Mouse (Mus musculus): ENCODE data around the gene Rab8b. TPM values are rescaled to one million over a fixed set of nuclear protein-coding genes. Genes with fewer than 3 reads are reported as not detected.

Gene Rab8b
- total RNA-seq (2021), result 14.5 and 17.2 TPM in 2 replicates
- long read RNA-seq, full-length matches to known transcripts, result 4 of 9 reads
- long read RNA-seq, partial matches to known transcripts, result 0 of 9 reads
- long read RNA-seq, other reads (novel, unspliced or antisense), result 5 of 9 reads

- DNase-seq, result peak; percentile 99
Observed at GRCm38 (mm10) chr9:66919382-66919971, at the start of gene Rab8b. Gene Rab8b (minus strand): TSS chr9:66919687.

- DNase-seq, result no peak
Observed at GRCm38 (mm10) chr9:66967492-66967891, 48.0 kb upstream of the Rab8b start.

DNA sequence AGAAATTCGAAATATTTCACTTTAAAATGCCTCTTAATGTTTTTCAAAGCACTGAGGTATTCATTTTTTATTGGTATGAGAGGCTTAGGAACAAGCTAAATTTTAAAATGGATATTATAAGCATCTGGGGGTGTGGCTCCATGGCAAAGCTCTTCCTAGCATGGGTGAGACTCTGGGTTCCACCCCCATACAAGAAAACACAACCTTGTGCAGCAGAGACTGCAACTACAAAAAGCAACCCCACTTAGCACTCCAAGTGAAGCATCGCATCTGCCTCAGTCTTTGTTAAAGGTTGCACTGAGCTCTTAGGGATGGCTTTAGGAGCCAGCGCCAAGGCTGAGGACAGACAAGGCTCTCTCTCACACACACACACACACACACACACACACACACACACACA, 42.0 kb upstream of the Rab8b start:
- DNase-seq, result no peak

GRCm38 (mm10) chr9:66957451-66957850, 38.0 kb upstream of the Rab8b start:
- DNase-seq, result no peak

GRCm38 (mm10) chr9:66952886-66953285, 33.4 kb upstream of the Rab8b start:
- no peak for DNase-seq

DNA sequence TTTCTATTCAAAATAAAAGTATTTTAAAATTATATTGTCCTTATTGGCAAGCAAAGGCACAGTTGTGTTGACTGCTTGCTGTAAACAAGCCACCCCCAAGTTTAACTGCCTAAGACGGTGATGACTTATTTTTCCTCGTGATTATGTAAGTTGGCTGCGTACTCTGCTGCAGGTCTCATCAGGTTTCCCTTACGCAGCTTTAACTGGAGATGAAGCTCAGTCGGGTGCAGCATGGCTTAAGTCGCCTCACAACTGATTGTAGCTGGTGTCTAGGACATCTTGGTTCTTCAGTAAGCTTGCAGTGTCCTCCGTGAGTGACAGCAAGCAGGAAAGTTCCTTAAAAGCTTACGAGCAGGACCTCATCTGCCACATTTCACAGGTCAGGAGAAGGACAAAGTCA, 32.8 kb upstream of the Rab8b start:
- no peak for DNase-seq

DNA sequence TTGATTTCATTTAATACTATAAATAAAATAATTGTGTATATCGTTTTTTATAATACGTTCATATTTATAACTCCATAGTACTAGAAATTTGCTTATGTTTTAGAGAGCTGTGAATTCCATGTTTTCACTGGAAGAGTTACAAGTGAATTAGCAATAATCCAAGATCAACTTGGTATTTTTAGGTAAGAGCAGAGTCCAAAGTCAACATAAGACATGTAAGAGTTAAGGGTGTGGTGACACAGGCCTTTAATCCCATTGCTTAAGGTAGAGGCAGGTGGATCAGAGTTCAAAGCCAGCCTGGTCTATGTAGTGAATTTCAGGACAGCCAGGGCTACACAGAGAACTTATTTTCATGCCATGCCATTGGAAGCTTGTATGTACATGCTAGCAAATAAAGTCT, 29.0 kb upstream of the Rab8b start:
- DNase-seq, result no peak

- peak; percentile 95 for DNase-seq
Observed at GRCm38 (mm10) chr9:66945647-66946641, 26.5 kb upstream of the Rab8b start, which contains the start of gene Rps27l. Gene Rps27l (plus strand): TSS chr9:66946086.

DNA sequence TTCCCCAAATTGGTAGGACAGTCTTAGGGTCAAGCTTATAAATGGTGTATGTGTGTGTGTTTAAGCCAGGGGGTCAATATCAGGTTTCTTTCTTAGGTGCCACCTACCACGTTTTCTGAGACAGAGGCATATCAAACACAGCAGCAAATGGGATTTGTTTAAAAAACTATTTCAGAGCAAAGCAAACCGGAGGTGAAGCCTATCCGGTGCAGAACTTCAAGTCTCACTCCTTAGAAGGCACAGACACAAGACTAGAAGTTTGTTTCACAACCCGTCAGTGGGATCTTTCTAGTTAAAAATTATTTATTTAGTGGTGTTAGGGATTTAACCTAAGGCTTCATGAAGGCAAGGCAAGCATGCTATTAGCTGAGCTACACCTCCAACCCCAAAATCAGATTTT, 25.7 kb upstream of the Rab8b start:
- DNase-seq, result no peak

DNA sequence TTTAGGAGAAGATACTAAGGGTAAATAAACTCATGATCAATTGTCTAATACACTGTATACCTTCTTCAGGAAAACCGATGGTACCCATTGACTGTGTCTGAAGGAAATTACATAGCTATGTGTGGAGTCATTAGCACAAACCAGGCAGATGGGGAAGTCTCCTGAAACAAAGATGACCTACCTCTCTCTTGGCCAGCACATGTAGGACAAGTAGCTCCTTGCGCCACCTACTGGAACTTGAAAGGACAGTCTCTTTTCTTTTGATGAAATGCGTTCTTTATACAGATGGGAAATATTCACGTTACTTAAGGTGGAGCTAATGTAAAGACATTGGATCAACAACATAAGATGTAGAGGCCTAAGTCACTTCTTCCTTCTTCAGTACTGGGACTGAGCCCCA, 19.3 kb upstream of the Rab8b start:
- peak; percentile 6 for DNase-seq

DNA sequence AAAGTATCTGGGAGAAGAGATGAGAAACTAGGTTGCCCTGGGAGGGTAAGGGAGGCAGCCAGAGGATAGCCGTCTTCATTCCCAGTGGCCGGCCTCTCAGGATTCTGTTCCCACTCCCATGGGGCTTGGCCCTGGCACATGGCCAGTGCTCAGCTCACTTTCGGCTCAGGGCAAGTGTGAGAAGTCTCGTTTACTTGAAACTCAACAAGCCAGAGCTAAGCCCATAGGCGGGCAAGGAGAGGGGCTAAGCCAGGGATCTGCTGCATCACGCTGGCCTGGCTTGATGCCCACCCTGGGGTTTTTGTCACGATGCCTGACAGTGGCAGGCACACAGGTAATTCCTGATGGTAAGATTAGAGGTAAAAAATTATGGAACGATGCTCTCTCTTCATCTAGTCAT, 18.0 kb upstream of the Rab8b start:
- DNase-seq, result peak; percentile 46

- no peak for DNase-seq
Observed at GRCm38 (mm10) chr9:66933869-66934808, 14.7 kb upstream of the Rab8b start.

DNA sequence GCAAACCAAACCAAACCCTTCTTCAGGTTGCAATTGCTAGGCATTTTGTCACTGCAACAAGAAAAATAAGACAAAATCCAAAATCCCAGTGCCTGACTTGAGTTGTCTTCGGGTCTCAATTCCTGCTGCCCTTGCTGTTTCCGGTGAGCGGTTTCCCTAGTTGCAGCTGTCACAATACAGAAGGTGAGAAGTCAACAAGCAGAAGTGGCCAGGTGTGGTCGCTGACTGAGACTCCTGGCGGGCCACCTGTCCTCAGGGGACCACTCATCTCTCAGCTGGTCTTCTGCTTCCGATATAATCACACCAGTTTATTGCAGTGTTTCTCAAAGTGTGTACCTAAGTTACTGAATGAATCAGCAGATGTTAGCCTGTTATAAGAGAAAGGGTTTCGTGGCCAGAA, 10.9 kb upstream of the Rab8b start:
- no peak for DNase-seq

GRCm38 (mm10) chr9:66927696-66928402, 8.4 kb upstream of the Rab8b start:
- no peak for DNase-seq

GRCm38 (mm10) chr9:66925853-66926252, 6.4 kb upstream of the Rab8b start:
- DNase-seq, result no peak

- DNase-seq, result no peak
Observed at GRCm38 (mm10) chr9:66922076-66922475, 2.6 kb upstream of the Rab8b start.

- no peak for DNase-seq
Observed at GRCm38 (mm10) chr9:66920488-66921279, 1.2 kb upstream of the Rab8b start.

- DNase-seq, result peak; percentile 7
Observed at GRCm38 (mm10) chr9:66919981-66920380, 494 bp upstream of the Rab8b start.

DNA sequence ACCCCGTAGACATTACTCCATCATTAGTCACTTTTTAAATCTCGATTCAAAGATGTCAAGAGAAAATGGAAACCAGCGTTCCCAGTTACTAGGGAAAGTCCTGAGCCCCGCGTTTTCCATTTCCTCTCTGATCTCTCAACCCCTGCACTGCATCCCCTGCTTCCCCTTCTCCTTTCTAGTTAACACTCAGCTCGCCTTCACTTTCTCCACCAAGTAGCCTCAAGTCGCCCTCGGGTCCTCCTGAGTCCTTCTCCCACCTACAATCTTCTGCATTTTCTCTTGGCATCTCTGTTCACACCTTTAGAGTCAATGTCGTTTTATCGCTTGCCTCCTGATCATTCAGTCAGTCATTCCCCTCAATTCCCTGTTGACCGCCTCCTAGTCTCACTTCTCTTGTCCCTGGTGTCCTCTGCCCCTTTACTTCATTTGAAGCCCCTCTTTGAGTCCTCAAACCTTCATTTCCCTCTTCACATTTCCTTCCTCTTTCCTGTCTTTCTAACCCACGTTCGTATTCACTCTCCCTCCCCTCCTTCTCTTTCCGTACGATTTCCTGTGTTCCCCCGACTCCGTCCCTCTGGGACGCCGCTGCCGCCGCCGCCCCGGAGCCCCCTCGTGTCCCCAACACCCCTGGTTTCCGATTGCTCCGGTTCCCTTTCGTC, 686 bp downstream of the Rab8b start:
- no peak for DNase-seq

DNA sequence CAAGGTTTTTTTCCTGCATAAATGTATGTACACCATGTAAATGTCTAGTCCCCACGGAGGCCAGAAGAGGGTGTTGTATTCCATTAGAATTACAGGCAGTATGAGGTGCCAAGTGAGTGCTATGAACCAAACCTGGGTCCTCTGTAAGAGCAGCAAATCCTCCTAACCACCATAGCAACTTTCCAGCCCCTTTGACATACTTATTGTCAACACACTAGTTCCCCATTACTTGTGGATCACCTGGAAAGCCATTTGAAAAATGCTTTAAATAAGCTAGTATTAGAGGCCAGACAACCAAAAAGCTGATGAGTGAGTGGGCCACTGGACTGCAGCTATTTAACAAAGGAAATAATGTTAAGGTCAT, 1.6 kb downstream of the Rab8b start:
- DNase-seq, result no peak
